Mouse (Mus musculus): Measurements from ENCODE around the gene Camsap1. TPM values are rescaled to one million over a fixed set of nuclear protein-coding genes. Genes with fewer than 3 reads are reported as not detected.

Camsap1 gene
- polyA plus RNA-seq, 1 experiment from 2014 or later, result 16.3 TPM

- ATAC-seq (ENCODE audit: insufficient number of reproducible peaks, insufficient read depth, low FRiP score, low read depth), result no peak
- Histone ChIP-seq H3K4me3 (ENCODE audit: low read depth, low read length) (0 out of 2 replicates have a peak overlapping the region, but pooled peaks have one; percentile 49), H3K4me2 (replicated peaks; ENCODE audit: low read depth, low read length) (peak overlapping the region; percentile 64; the same call in 1 of the 2 replicates), H3K27me3 (ENCODE audit: control insufficient read depth, insufficient read depth, low read length) (no peaks in the 10 kb centered on the region), H3K27ac (ENCODE audit: low read length) (no peak overlapping the region), H3K9ac (replicated peaks; ENCODE audit: low read depth, low read length) (no peak overlapping the region), H3K36me3 (ENCODE audit: control insufficient read depth, insufficient read depth, low read length) (peaks cover 15% of the 10 kb centered on the region), H3K4me1 (ENCODE audit: control insufficient read depth, insufficient read depth, low read length) (peaks cover 10% of the 10 kb centered on the region), H3K9me3 (ENCODE audit: control insufficient read depth, low read depth, low read length) (no peaks in the 10 kb centered on the region)
- WGBS, result 70% methylated on average over 3 of the region's 3 CpGs
Observed at GRCm38 (mm10) chr2:26019923-26020322, 36.8 kb upstream of the Camsap1 start.

- WGBS, result 67% methylated on average over 4 of the region's 4 CpGs
- H3K4me2 ChIP-seq (replicated peaks; ENCODE audit: low read depth, low read length), result no peak overlapping the region
- no peak overlapping the region for H3K9ac ChIP-seq (replicated peaks; ENCODE audit: low read depth, low read length)
- no peak overlapping the region for H3K4me3 ChIP-seq (ENCODE audit: low read depth, low read length)
- H3K27me3 ChIP-seq (ENCODE audit: control insufficient read depth, insufficient read depth, low read length), result no peaks in the 10 kb centered on the region
- H3K9me3 ChIP-seq (ENCODE audit: control insufficient read depth, low read depth, low read length), result no peaks in the 10 kb centered on the region
- peaks cover 10% of the 10 kb centered on the region for H3K4me1 ChIP-seq (ENCODE audit: control insufficient read depth, insufficient read depth, low read length)
- no peak for ATAC-seq (ENCODE audit: insufficient number of reproducible peaks, insufficient read depth, low FRiP score, low read depth)
- no peak overlapping the region for H3K27ac ChIP-seq (ENCODE audit: low read length)
- peaks cover 34% of the 10 kb centered on the region for H3K36me3 ChIP-seq (ENCODE audit: control insufficient read depth, insufficient read depth, low read length)
Observed at GRCm38 (mm10) chr2:26017326-26017725, 34.2 kb upstream of the Camsap1 start.

- 79% methylated on average over 3 of the region's 3 CpGs for WGBS
- no peaks in the 10 kb centered on the region for H3K9me3 ChIP-seq (ENCODE audit: control insufficient read depth, low read depth, low read length)
- H3K36me3 ChIP-seq (ENCODE audit: control insufficient read depth, insufficient read depth, low read length), result peaks cover 69% of the 10 kb centered on the region
- peak; percentile 93; the same call in 1 of the 2 replicates for ATAC-seq (ENCODE audit: insufficient number of reproducible peaks, insufficient read depth, low FRiP score, low read depth)
- no peaks in the 10 kb centered on the region for H3K27me3 ChIP-seq (ENCODE audit: control insufficient read depth, insufficient read depth, low read length)
- H3K4me3 ChIP-seq (ENCODE audit: low read depth, low read length), result no peak overlapping the region
- no peak overlapping the region for H3K4me2 ChIP-seq (replicated peaks; ENCODE audit: low read depth, low read length)
- H3K9ac ChIP-seq (replicated peaks; ENCODE audit: low read depth, low read length), result no peak overlapping the region
- no peaks in the 10 kb centered on the region for H3K4me1 ChIP-seq (ENCODE audit: control insufficient read depth, insufficient read depth, low read length)
- H3K27ac ChIP-seq (ENCODE audit: low read length), result no peak overlapping the region
Observed at GRCm38 (mm10) chr2:26013674-26014073, 30.6 kb upstream of the Camsap1 start.

GRCm38 (mm10) chr2:26011420-26011819, 28.3 kb upstream of the Camsap1 start:
- H3K4me1 ChIP-seq (ENCODE audit: control insufficient read depth, insufficient read depth, low read length), result no peaks in the 10 kb centered on the region
- ATAC-seq (ENCODE audit: insufficient number of reproducible peaks, insufficient read depth, low FRiP score, low read depth), result no peak
- H3K36me3 ChIP-seq (ENCODE audit: control insufficient read depth, insufficient read depth, low read length), result peaks cover 78% of the 10 kb centered on the region
- no peaks in the 10 kb centered on the region for H3K27me3 ChIP-seq (ENCODE audit: control insufficient read depth, insufficient read depth, low read length)
- no peak overlapping the region for H3K4me3 ChIP-seq (ENCODE audit: low read depth, low read length)
- WGBS, result 77% methylated on average over 1 of the region's 1 CpGs
- H3K27ac ChIP-seq (ENCODE audit: low read length), result no peak overlapping the region
- H3K9ac ChIP-seq (replicated peaks; ENCODE audit: low read depth, low read length), result no peak overlapping the region
- H3K4me2 ChIP-seq (replicated peaks; ENCODE audit: low read depth, low read length), result no peak overlapping the region
- no peaks in the 10 kb centered on the region for H3K9me3 ChIP-seq (ENCODE audit: control insufficient read depth, low read depth, low read length)

- no peak overlapping the region for H3K27ac ChIP-seq (ENCODE audit: low read length)
- no peak for ATAC-seq (ENCODE audit: insufficient number of reproducible peaks, insufficient read depth, low FRiP score, low read depth)
- 81% methylated on average over 2 of the region's 2 CpGs for WGBS
- H3K36me3 ChIP-seq (ENCODE audit: control insufficient read depth, insufficient read depth, low read length), result peaks cover 62% of the 10 kb centered on the region
- no peak overlapping the region for H3K9ac ChIP-seq (replicated peaks; ENCODE audit: low read depth, low read length)
- H3K4me2 ChIP-seq (replicated peaks; ENCODE audit: low read depth, low read length), result no peak overlapping the region
- no peaks in the 10 kb centered on the region for H3K9me3 ChIP-seq (ENCODE audit: control insufficient read depth, low read depth, low read length)
- H3K4me3 ChIP-seq (ENCODE audit: low read depth, low read length), result no peak overlapping the region
- H3K27me3 ChIP-seq (ENCODE audit: control insufficient read depth, insufficient read depth, low read length), result no peaks in the 10 kb centered on the region
- H3K4me1 ChIP-seq (ENCODE audit: control insufficient read depth, insufficient read depth, low read length), result no peaks in the 10 kb centered on the region
Observed at GRCm38 (mm10) chr2:26002001-26002400, 18.9 kb upstream of the Camsap1 start.

- no peak overlapping the region for H3K27ac ChIP-seq (ENCODE audit: low read length)
- H3K36me3 ChIP-seq (ENCODE audit: control insufficient read depth, insufficient read depth, low read length), result peaks cover 58% of the 10 kb centered on the region
- H3K9me3 ChIP-seq (ENCODE audit: control insufficient read depth, low read depth, low read length), result no peaks in the 10 kb centered on the region
- H3K4me1 ChIP-seq (ENCODE audit: control insufficient read depth, insufficient read depth, low read length), result no peaks in the 10 kb centered on the region
- H3K27me3 ChIP-seq (ENCODE audit: control insufficient read depth, insufficient read depth, low read length), result no peaks in the 10 kb centered on the region
- no peak for ATAC-seq (ENCODE audit: insufficient number of reproducible peaks, insufficient read depth, low FRiP score, low read depth)
- no peak overlapping the region for H3K9ac ChIP-seq (replicated peaks; ENCODE audit: low read depth, low read length)
- H3K4me2 ChIP-seq (replicated peaks; ENCODE audit: low read depth, low read length), result no peak overlapping the region
- H3K4me3 ChIP-seq (ENCODE audit: low read depth, low read length), result no peak overlapping the region
- 95% methylated on average over 5 of the region's 5 CpGs for WGBS
Observed at GRCm38 (mm10) chr2:26001136-26001535, 18.1 kb upstream of the Camsap1 start.

GRCm38 (mm10) chr2:25997716-25998115, 14.6 kb upstream of the Camsap1 start:
- Histone ChIP-seq H3K27me3 (ENCODE audit: control insufficient read depth, insufficient read depth, low read length) (no peaks in the 10 kb centered on the region), H3K4me2 (replicated peaks; ENCODE audit: low read depth, low read length) (no peak overlapping the region), H3K27ac (ENCODE audit: low read length) (no peak overlapping the region), H3K9ac (replicated peaks; ENCODE audit: low read depth, low read length) (no peak overlapping the region), H3K36me3 (ENCODE audit: control insufficient read depth, insufficient read depth, low read length) (peaks cover 34% of the 10 kb centered on the region), H3K4me1 (ENCODE audit: control insufficient read depth, insufficient read depth, low read length) (no peaks in the 10 kb centered on the region), H3K9me3 (ENCODE audit: control insufficient read depth, low read depth, low read length) (no peaks in the 10 kb centered on the region), H3K4me3 (ENCODE audit: low read depth, low read length) (no peak overlapping the region)
- ATAC-seq (ENCODE audit: insufficient number of reproducible peaks, insufficient read depth, low FRiP score, low read depth), result no peak
- WGBS, result 90% methylated on average over 3 of the region's 3 CpGs

GRCm38 (mm10) chr2:25994791-25995190, 11.7 kb upstream of the Camsap1 start:
- Histone ChIP-seq H3K4me1 (ENCODE audit: control insufficient read depth, insufficient read depth, low read length) (no peaks in the 10 kb centered on the region), H3K27ac (ENCODE audit: low read length) (no peak overlapping the region), H3K9ac (replicated peaks; ENCODE audit: low read depth, low read length) (no peak overlapping the region), H3K36me3 (ENCODE audit: control insufficient read depth, insufficient read depth, low read length) (peaks cover 23% of the 10 kb centered on the region), H3K9me3 (ENCODE audit: control insufficient read depth, low read depth, low read length) (no peaks in the 10 kb centered on the region), H3K4me2 (replicated peaks; ENCODE audit: low read depth, low read length) (no peak overlapping the region), H3K27me3 (ENCODE audit: control insufficient read depth, insufficient read depth, low read length) (no peaks in the 10 kb centered on the region), H3K4me3 (ENCODE audit: low read depth, low read length) (no peak overlapping the region)
- no peak for ATAC-seq (ENCODE audit: insufficient number of reproducible peaks, insufficient read depth, low FRiP score, low read depth)
- 86% methylated on average over 3 of the region's 3 CpGs for WGBS

- H3K27ac ChIP-seq (ENCODE audit: low read length), result no peak overlapping the region
- 79% methylated on average over 2 of the region's 2 CpGs for WGBS
- no peak for ATAC-seq (ENCODE audit: insufficient number of reproducible peaks, insufficient read depth, low FRiP score, low read depth)
- H3K4me3 ChIP-seq (ENCODE audit: low read depth, low read length), result no peak overlapping the region
- H3K9me3 ChIP-seq (ENCODE audit: control insufficient read depth, low read depth, low read length), result no peaks in the 10 kb centered on the region
- H3K4me2 ChIP-seq (replicated peaks; ENCODE audit: low read depth, low read length), result no peak overlapping the region
- no peak overlapping the region for H3K9ac ChIP-seq (replicated peaks; ENCODE audit: low read depth, low read length)
- H3K4me1 ChIP-seq (ENCODE audit: control insufficient read depth, insufficient read depth, low read length), result no peaks in the 10 kb centered on the region
- peaks cover 3% of the 10 kb centered on the region; the same call in 1 of the 2 replicates for H3K36me3 ChIP-seq (ENCODE audit: control insufficient read depth, insufficient read depth, low read length)
- no peaks in the 10 kb centered on the region for H3K27me3 ChIP-seq (ENCODE audit: control insufficient read depth, insufficient read depth, low read length)
Observed at GRCm38 (mm10) chr2:25992285-25992684, 9.2 kb upstream of the Camsap1 start.
